Mouse (Mus musculus) kidney, embryonic 14.5 days (tissue): ENCODE data around the gene Isoc2a. TPM values are rescaled to one million over a fixed set of nuclear protein-coding genes. Genes with fewer than 3 reads are reported as not detected.

Experiments used
- ATAC-seq: fragments of 200-750 bp; cut with Nextera tagmentation; 2 replicates; pipeline ENCODE4 v1.8.0; 2017; ENCODE audit warnings: moderate number of reproducible peaks, mild to moderate bottlenecking, moderate TSS enrichment, moderate library complexity; ENCODE audit not compliant: low FRiP score, low TSS enrichment
- H3K27ac ChIP-seq: fragments of 300-500 bp; sonication (generic); 2 replicates; pipeline ENCODE4 v1.5.1; 2014; ENCODE audit warnings: low read depth, mild to moderate bottlenecking, low read length, moderate library complexity, mixed read lengths
- H3K27me3 ChIP-seq: fragments of 300-500 bp; sonication (generic); 2 replicates; pipeline ENCODE4 v1.6.1; 2014; ENCODE audit warnings: mild to moderate bottlenecking, low read length; ENCODE audit not compliant: control insufficient read depth, insufficient read depth
- H3K36me3 ChIP-seq: fragments of 300-500 bp; sonication (generic); 2 replicates; pipeline ENCODE4 v1.6.1; 2014; ENCODE audit warnings: low read length, mixed read lengths; ENCODE audit not compliant: control insufficient read depth, insufficient read depth
- H3K4me1 ChIP-seq: fragments of 300-500 bp; sonication (generic); 2 replicates; pipeline ENCODE4 v1.6.1; 2014; ENCODE audit warnings: low read length, mixed read lengths; ENCODE audit not compliant: control insufficient read depth, insufficient read depth
- H3K4me2 ChIP-seq: fragments of 300-500 bp; sonication (generic); replicated peaks from 2 replicates; pipeline ENCODE4 v1.6.1; 2014; ENCODE audit warnings: low read depth, mild to moderate bottlenecking, low read length
- H3K4me3 ChIP-seq: fragments of 300-500 bp; sonication (generic); 2 replicates; pipeline ENCODE4 v1.5.1; 2014; ENCODE audit warnings: mild to moderate bottlenecking, low read length
- H3K9ac ChIP-seq: fragments of 300-500 bp; sonication (generic); 2 replicates; pipeline ENCODE4 v1.6.1; 2014; ENCODE audit warnings: low read depth, mild to moderate bottlenecking, low read length, moderate library complexity
- H3K9me3 ChIP-seq: fragments of 300-500 bp; sonication (generic); 2 replicates; pipeline ENCODE4 v1.6.1; 2016; ENCODE audit warnings: low read length; ENCODE audit not compliant: control insufficient read depth
- WGBS: fragments of 180-500 bp; shearing (Covaris S2); extraction: QIAGEN DNeasy Blood & Tissue Kit; methylation state at CpG from one replicate; pipeline ENCODE4 v1.1.7; 2014; 5-methylcytosine and 5-hydroxymethylcytosine counted together
- polyA plus RNA-seq: library from polyadenylated mRNA; unstranded; fragments of >200 nt; fragmentation: Nextera tagmentation; extraction: Ambion mirVana; gene quantifications from 2 replicates; pipeline ENCODE4 v1.2.1, GENCODE M21; 2014

Isoc2a gene
- polyA plus RNA-seq, 1 experiment from 2014 or later, result 0.95 TPM

DNA sequence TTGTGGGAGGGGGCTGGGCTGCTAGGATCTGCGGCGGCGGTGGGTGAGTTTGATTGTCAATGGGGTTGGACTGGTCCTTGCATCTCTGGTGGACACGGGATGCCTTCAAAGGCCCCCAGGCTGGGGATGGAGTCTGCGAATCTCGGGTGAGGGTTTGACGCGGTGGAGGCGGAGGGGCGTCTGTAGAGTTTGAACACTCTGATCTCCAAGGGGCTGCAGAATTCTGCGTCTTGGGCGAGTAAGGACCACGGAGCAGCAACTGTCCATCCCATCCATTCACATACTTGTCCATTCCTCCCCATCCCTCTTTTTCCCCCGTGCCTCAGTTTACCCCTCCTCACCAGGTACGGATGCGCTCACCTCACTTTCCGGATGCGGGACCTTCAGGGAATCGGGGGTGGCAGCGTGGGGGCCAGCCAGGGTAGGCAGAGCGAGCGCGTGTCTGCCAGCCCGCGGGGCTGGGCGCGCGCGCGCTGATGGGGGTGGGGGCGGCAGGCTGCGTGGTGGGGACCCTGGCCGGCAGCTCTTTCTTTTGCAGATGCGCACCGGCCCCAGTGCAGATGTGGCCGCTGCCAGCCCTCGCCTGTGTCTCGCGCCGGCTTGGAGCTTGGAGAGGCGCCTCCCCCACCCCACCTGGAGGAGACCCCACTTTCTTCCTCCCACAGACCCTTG is 32.6 kb upstream of the Isoc2a start, which contains the start of gene Shisa7:
Gene Shisa7, minus strand, starts transcription at position 452 of the 672 bp plus-strand sequence.
- WGBS, result 1% methylated on average over 41 of the region's 41 CpGs
- Histone ChIP-seq H3K4me2 (peak within 1 kb of the TSS; percentile 87), H3K27ac (no peak within 1 kb of the TSS), H3K4me1 (peaks cover 15% of the 10 kb centered on the region; the same call in 1 of the 2 replicates), H3K9me3 (no peaks in the 10 kb centered on the region), H3K9ac (peak within 1 kb of the TSS; percentile 47), H3K4me3 (peak within 1 kb of the TSS; percentile 44), H3K27me3 (peaks cover 33% of the 10 kb centered on the region), H3K36me3 (no peaks in the 10 kb centered on the region)
- ATAC-seq, result peak; percentile 68

- peaks cover 30% of the 10 kb centered on the region for H3K27me3 ChIP-seq
- H3K27ac ChIP-seq, result no peak overlapping the region
- no peaks in the 10 kb centered on the region for H3K9me3 ChIP-seq
- no peaks in the 10 kb centered on the region for H3K36me3 ChIP-seq
- H3K9ac ChIP-seq, result no peak overlapping the region; the same call in 1 of the 2 replicates
- H3K4me1 ChIP-seq, result peaks cover 15% of the 10 kb centered on the region; the same call in 1 of the 2 replicates
- ATAC-seq, result peak; percentile 85
- WGBS, result 2% methylated on average over 13 of the region's 13 CpGs
- peak overlapping the region; percentile 87 for H3K4me2 ChIP-seq
- peak overlapping the region; percentile 44 for H3K4me3 ChIP-seq
Measured at GRCm38 (mm10) chr7:4844917-4845309, 32.0 kb upstream of the Isoc2a start.

DNA sequence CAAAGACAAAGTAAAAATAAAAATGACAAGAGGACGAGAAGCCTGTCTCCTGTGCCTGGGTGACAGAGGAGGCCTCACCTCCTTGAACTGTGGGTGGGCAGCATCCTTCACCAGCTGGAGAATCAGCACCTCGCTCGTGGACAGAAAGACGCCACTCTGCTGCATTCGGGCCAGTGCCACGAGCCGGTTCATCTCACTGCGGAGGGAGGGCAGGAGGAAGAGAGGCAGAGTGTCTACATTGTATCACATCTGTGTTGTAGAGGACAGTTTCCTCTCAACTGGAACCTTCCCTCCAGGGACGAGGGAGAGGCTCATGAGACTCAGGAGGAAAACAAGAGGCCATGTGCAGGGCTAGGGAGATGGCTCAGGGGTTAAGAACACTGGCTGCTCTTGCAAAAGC is 27.6 kb upstream of the Isoc2a start:
- Histone ChIP-seq H3K4me2 (no peak overlapping the region), H3K4me1 (0 out of 2 replicates have a peak, but pooled peaks cover 1% of the 10 kb centered on the region), H3K4me3 (no peak overlapping the region), H3K9me3 (no peaks in the 10 kb centered on the region), H3K27ac (no peak overlapping the region), H3K27me3 (peaks cover 2% of the 10 kb centered on the region), H3K36me3 (no peaks in the 10 kb centered on the region), H3K9ac (no peak overlapping the region)
- no peak for ATAC-seq
- WGBS, result 56% methylated on average over 9 of the region's 9 CpGs

- H3K36me3 ChIP-seq, result no peaks in the 10 kb centered on the region
- H3K4me3 ChIP-seq, result no peak overlapping the region
- ATAC-seq, result no peak
- H3K4me2 ChIP-seq, result no peak overlapping the region
- WGBS, result 75% methylated on average over 11 of the region's 11 CpGs
- no peak overlapping the region for H3K27ac ChIP-seq
- H3K9ac ChIP-seq, result no peak overlapping the region
- H3K9me3 ChIP-seq, result no peaks in the 10 kb centered on the region
- no peaks in the 10 kb centered on the region for H3K27me3 ChIP-seq
- H3K4me1 ChIP-seq, result no peaks in the 10 kb centered on the region
Measured at GRCm38 (mm10) chr7:4850621-4851314, 26.2 kb upstream of the Isoc2a start.

DNA sequence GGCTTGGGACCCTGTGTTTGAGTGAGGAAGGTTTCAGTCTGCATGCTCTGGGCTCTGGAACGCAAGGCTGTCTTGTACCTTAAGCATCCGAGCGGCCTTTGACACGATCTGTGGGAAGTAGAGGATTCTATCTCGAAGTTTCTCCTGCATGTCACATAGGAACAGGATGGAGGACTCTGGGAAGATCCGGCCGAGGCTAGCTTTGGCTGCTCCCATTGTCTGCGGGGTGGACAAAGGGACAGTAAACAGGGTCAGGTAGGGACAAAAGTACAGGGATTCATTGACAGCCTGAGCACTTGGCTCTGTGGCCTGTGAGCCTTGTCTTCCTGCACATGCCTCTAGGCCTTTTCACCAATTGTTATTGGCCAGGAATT is 25.7 kb upstream of the Isoc2a start:
- Histone ChIP-seq H3K36me3 (no peaks in the 10 kb centered on the region), H3K4me2 (no peak overlapping the region), H3K9me3 (no peaks in the 10 kb centered on the region), H3K9ac (no peak overlapping the region), H3K27me3 (no peaks in the 10 kb centered on the region), H3K27ac (no peak overlapping the region), H3K4me1 (no peaks in the 10 kb centered on the region), H3K4me3 (no peak overlapping the region)
- no peak for ATAC-seq
- 74% methylated on average over 8 of the region's 8 CpGs for WGBS

DNA sequence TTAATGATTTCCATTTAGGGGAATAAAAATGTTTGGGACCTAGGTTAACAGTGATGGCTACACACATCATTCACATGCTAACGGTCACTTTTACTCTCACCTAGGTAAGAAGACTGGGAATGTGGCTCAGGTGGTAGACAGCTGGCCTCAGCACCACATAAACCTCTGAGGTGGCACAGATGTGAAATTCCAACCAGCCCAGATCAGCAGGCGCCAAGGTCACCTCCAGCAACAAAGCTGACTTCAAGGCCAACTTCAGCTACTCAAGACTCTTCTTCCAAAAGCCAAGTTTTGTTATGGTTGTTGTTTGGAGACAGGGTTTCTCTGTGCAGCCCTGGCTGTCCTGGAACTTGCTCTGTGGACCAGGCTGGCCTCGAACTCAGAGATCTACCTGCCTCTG is 23.3 kb upstream of the Isoc2a start:
- Histone ChIP-seq H3K4me3 (no peak overlapping the region), H3K4me2 (no peak overlapping the region), H3K9me3 (no peaks in the 10 kb centered on the region), H3K4me1 (no peaks in the 10 kb centered on the region), H3K36me3 (no peaks in the 10 kb centered on the region), H3K27me3 (no peaks in the 10 kb centered on the region), H3K27ac (no peak overlapping the region), H3K9ac (no peak overlapping the region)
- no peak for ATAC-seq
- 78% methylated on average over 3 of the region's 3 CpGs for WGBS

- no peaks in the 10 kb centered on the region for H3K9me3 ChIP-seq
- 88% methylated on average over 9 of the region's 9 CpGs for WGBS
- H3K4me2 ChIP-seq, result no peak overlapping the region
- H3K4me3 ChIP-seq, result no peak overlapping the region
- H3K36me3 ChIP-seq, result no peaks in the 10 kb centered on the region
- no peaks in the 10 kb centered on the region for H3K4me1 ChIP-seq
- no peaks in the 10 kb centered on the region for H3K27me3 ChIP-seq
- no peak overlapping the region for H3K9ac ChIP-seq
- no peak overlapping the region for H3K27ac ChIP-seq
- no peak for ATAC-seq
Measured at GRCm38 (mm10) chr7:4856508-4856907, 20.4 kb upstream of the Isoc2a start.

DNA sequence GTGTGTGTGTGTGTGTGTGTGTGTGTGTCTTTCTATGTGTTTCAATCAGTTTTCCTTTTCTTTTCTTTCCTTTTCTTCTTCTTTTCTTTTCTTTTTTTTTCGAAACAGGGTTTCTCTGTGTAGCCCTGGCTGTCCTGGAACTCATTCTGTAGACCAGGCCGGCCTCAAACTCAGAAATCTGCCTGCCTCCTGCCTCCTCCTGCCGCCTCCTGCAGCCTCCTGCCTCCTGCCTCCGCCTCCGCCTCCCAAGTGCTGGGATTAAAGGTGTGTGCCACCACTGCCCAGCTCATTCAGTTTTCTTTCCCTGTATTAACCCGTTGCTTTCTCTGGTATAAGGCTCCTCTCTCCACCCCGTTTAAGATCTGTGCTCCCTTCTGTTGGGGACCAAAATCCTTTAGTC is 19.6 kb upstream of the Isoc2a start:
- Histone ChIP-seq H3K27ac (no peak overlapping the region), H3K4me3 (no peak overlapping the region), H3K9me3 (no peaks in the 10 kb centered on the region), H3K36me3 (no peaks in the 10 kb centered on the region), H3K4me1 (no peaks in the 10 kb centered on the region), H3K27me3 (no peaks in the 10 kb centered on the region), H3K9ac (no peak overlapping the region), H3K4me2 (no peak overlapping the region)
- WGBS, result 68% methylated on average over 7 of the region's 7 CpGs
- ATAC-seq, result no peak

- WGBS, result 64% methylated on average over 12 of the region's 12 CpGs
- no peak overlapping the region for H3K4me3 ChIP-seq
- no peak for ATAC-seq
- no peaks in the 10 kb centered on the region for H3K9me3 ChIP-seq
- no peaks in the 10 kb centered on the region for H3K27me3 ChIP-seq
- no peak overlapping the region for H3K9ac ChIP-seq
- no peak overlapping the region for H3K27ac ChIP-seq
- no peaks in the 10 kb centered on the region for H3K36me3 ChIP-seq
- no peak overlapping the region for H3K4me2 ChIP-seq
- H3K4me1 ChIP-seq, result no peaks in the 10 kb centered on the region
Measured at GRCm38 (mm10) chr7:4859418-4859978, 17.5 kb upstream of the Isoc2a start.
